Mouse (Mus musculus): Measurements from ENCODE around the gene 2700081O15Rik. TPM values are rescaled to one million over a fixed set of nuclear protein-coding genes. Genes with fewer than 3 reads are reported as not detected.

2700081O15Rik gene
- polyA plus RNA-seq, 1 experiment from 2014 or later: 6.8 TPM

- no peaks in the 10 kb centered on the region for H3K4me1 ChIP-seq
- peaks cover 32% of the 10 kb centered on the region for H3K36me3 ChIP-seq
- no peaks in the 10 kb centered on the region for H3K9me3 ChIP-seq (replicated peaks)
- H3K4me3 ChIP-seq: no peak overlapping the region
- H3K27ac ChIP-seq: no peak overlapping the region
- DNase-seq (ENCODE audit: low spot score): no peak
- no peaks in the 10 kb centered on the region for H3K27me3 ChIP-seq (ENCODE audit: low read depth, poor library complexity, severe bottlenecking)
Measured at GRCm38 (mm10) chr19:7458901-7459300, 41.5 kb downstream of the 2700081O15Rik start.

GRCm38 (mm10) chr19:7459370-7459769 lies 41.9 kb downstream of the 2700081O15Rik start:
- Histone ChIP-seq H3K9me3 (replicated peaks) (no peaks in the 10 kb centered on the region), H3K4me1 (no peaks in the 10 kb centered on the region), H3K4me3 (no peak overlapping the region), H3K36me3 (peaks cover 32% of the 10 kb centered on the region), H3K27me3 (ENCODE audit: low read depth, poor library complexity, severe bottlenecking) (no peaks in the 10 kb centered on the region), H3K27ac (no peak overlapping the region)
- DNase-seq (ENCODE audit: low spot score): no peak
- WGBS: 93% methylated on average over 2 of the region's 2 CpGs

- no peaks in the 10 kb centered on the region for H3K9me3 ChIP-seq (replicated peaks)
- H3K27me3 ChIP-seq (ENCODE audit: low read depth, poor library complexity, severe bottlenecking): no peaks in the 10 kb centered on the region
- no peak overlapping the region for H3K27ac ChIP-seq
- H3K36me3 ChIP-seq: peaks cover 29% of the 10 kb centered on the region
- H3K4me3 ChIP-seq: no peak overlapping the region
- DNase-seq (ENCODE audit: low spot score): no peak
- no peaks in the 10 kb centered on the region for H3K4me1 ChIP-seq
Measured at GRCm38 (mm10) chr19:7467915-7468314, 50.5 kb downstream of the 2700081O15Rik start.

- Histone ChIP-seq H3K36me3 (peaks cover 44% of the 10 kb centered on the region), H3K4me1 (no peaks in the 10 kb centered on the region), H3K27ac (no peak overlapping the region), H3K27me3 (ENCODE audit: low read depth, poor library complexity, severe bottlenecking) (no peaks in the 10 kb centered on the region), H3K9me3 (replicated peaks) (no peaks in the 10 kb centered on the region), H3K4me3 (no peak overlapping the region)
- no peak for DNase-seq (ENCODE audit: low spot score)
- WGBS: 97% methylated on average over 2 of the region's 2 CpGs
Measured at GRCm38 (mm10) chr19:7470643-7471042, 53.2 kb downstream of the 2700081O15Rik start.

Small RNAs within 50 kb of the gene (microRNA-seq; reads per million reads assigned to microRNA genes)
- gene Mir6991: 0.88 reads per million

Other genes with a start within 250 kb of the 2700081O15Rik start
- gene Otub1, start 211.3 kb upstream of the 2700081O15Rik start, polyA plus RNA-seq (2016; fragmentation: Nextera tagmentation; extraction: Ambion mirVana): 252 and 263 TPM in 2 replicates
- gene Cox8a, start 200.0 kb upstream of the 2700081O15Rik start, polyA plus RNA-seq (2016; fragmentation: Nextera tagmentation; extraction: Ambion mirVana): 862 and 928 TPM in 2 replicates
- gene Naa40, start 176.4 kb upstream of the 2700081O15Rik start, polyA plus RNA-seq (2016; fragmentation: Nextera tagmentation; extraction: Ambion mirVana): 92.0 and 92.4 TPM in 2 replicates
- 54.9 and 63.1 TPM in 2 replicates for gene Rcor2, start 150.3 kb upstream of the 2700081O15Rik start, polyA plus RNA-seq (2016; fragmentation: Nextera tagmentation; extraction: Ambion mirVana)
- 50.1 and 53.4 TPM in 2 replicates for gene Mark2, start 75.8 kb upstream of the 2700081O15Rik start, polyA plus RNA-seq (2016; fragmentation: Nextera tagmentation; extraction: Ambion mirVana)
- 47.0 and 48.5 TPM in 2 replicates for gene Spindoc, start 34.6 kb upstream of the 2700081O15Rik start, polyA plus RNA-seq (2016; fragmentation: Nextera tagmentation; extraction: Ambion mirVana)
- gene Rtn3, start 65.7 kb downstream of the 2700081O15Rik start, polyA plus RNA-seq (2016; fragmentation: Nextera tagmentation; extraction: Ambion mirVana): 95.7 and 103 TPM in 2 replicates
- 7.6 and 7.7 TPM in 2 replicates for gene Atl3, start 76.4 kb downstream of the 2700081O15Rik start, polyA plus RNA-seq (2016; fragmentation: Nextera tagmentation; extraction: Ambion mirVana)
- gene Pla2g16, start 139.8 kb downstream of the 2700081O15Rik start, polyA plus RNA-seq (2016; fragmentation: Nextera tagmentation; extraction: Ambion mirVana): 3.2 and 3.6 TPM in 2 replicates
- 0.21 and 0.84 TPM in 2 replicates for gene Lgals12, start 189.6 kb downstream of the 2700081O15Rik start, polyA plus RNA-seq (2016; fragmentation: Nextera tagmentation; extraction: Ambion mirVana)
- gene Hrasls5, start 194.9 kb downstream of the 2700081O15Rik start, polyA plus RNA-seq (2016; fragmentation: Nextera tagmentation; extraction: Ambion mirVana): not detected in 2 replicates

Data from limb, embryonic 10.5 days (tissue).